Mouse (Mus musculus): ENCODE results near the gene Pald1. TPM values are rescaled to one million over a fixed set of nuclear protein-coding genes. Genes with fewer than 3 reads are reported as not detected.

Pald1 gene
- 0.54 TPM for polyA plus RNA-seq (2014; fragmentation: Illumina TruSeq; extraction: RNeasy Lipid Tissue Mini Kit (QIAGEN cat#74804); ENCODE audit: low read depth, low replicate concordance)

GRCm38 (mm10) chr10:61383021-61383714, at the start of gene Pald1:
TSS of gene Pald1 (minus strand) at chr10:61383530.

GRCm38 (mm10) chr10:61417672-61418071, 34.3 kb upstream of the Pald1 start, which contains the start of gene Nodal:
TSS of gene Nodal (plus strand) at chr10:61417972.

DNA sequence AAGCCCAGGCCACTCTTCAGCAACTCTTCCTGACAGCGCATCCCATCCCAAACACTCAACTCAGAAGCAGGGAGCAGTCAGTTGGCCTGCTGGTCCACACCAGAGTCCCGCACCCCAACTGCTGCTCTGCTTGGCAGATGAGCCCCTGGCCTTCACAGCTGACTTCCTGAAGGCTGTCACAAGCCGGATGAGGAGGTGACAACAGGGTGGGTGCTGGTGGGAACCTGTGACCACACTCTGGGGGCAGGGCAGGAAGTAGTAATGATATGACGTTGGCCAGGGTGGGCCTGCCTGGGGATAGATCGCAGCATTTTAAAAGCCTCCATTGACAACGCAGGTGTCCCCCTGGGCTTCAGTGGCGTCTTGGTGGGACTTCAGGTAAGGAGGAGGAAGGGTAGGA, 85.9 kb downstream of the Pald1 start, which contains the start of gene Prf1:
Prf1 (plus strand) TSS at position 357 of the 400 bp plus-strand sequence.

DNA sequence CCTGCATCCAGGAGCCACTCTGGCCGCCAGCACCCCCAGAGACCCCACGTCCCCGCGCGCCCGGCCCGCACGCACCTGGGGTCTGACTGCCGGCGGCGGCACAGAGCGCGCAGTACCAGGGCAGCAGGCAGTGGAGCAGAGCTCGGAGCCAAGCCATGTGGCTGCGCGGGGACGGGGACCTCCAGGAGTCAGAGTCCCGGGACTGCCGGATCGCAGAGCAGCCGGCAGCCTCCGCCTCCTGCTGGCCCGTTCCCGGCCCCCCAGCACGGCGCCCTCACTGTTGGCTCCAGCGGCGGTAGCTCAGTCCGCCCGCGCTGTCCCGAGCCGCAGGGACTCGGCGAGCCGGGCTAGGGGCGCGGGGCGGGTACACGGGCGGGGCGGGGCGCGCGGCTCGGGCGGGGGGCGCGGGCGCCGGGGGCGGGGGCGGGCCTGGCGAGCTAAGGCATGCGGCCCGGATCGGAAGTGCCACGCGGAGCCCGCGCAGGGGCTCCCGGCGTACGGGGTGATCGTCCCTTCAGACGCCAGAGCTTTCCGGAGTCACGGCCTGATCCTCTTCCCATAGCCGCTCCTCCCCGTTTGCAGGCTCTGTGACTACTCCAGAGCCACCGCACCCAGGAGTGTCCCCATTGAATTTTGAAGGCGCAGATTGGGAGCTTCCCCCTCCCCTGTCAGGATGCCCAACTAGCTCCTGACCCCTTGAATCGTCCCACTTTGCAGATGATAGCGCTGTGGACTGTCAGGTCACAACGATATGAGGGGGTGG, 110.1 kb downstream of the Pald1 start, which contains the start of gene Adamts14:
Adamts14 (minus strand) TSS at position 358 of the 763 bp plus-strand sequence.

Other genes starting within 250 kb of the Pald1 start
- gene Sgpl1, start 235.8 kb downstream of the Pald1 start, polyA plus RNA-seq (2014; fragmentation: Illumina TruSeq; extraction: RNeasy Lipid Tissue Mini Kit (QIAGEN cat#74804); ENCODE audit: low read depth, low replicate concordance), result 93.8 TPM
- not detected for gene Tbata, start 211.6 kb downstream of the Pald1 start, polyA plus RNA-seq (2014; fragmentation: Illumina TruSeq; extraction: RNeasy Lipid Tissue Mini Kit (QIAGEN cat#74804); ENCODE audit: low read depth, low replicate concordance)
- not detected for gene Adamts14, start 110.1 kb downstream of the Pald1 start, polyA plus RNA-seq (2014; fragmentation: Illumina TruSeq; extraction: RNeasy Lipid Tissue Mini Kit (QIAGEN cat#74804); ENCODE audit: low read depth, low replicate concordance)
- 0.16 TPM for gene Prf1, start 85.7 kb downstream of the Pald1 start, polyA plus RNA-seq (2014; fragmentation: Illumina TruSeq; extraction: RNeasy Lipid Tissue Mini Kit (QIAGEN cat#74804); ENCODE audit: low read depth, low replicate concordance)
- gene Nodal, start 34.4 kb upstream of the Pald1 start, polyA plus RNA-seq (2014; fragmentation: Illumina TruSeq; extraction: RNeasy Lipid Tissue Mini Kit (QIAGEN cat#74804); ENCODE audit: low read depth, low replicate concordance), result not detected
- 43.8 TPM for gene Eif4ebp2, start 69.1 kb upstream of the Pald1 start, polyA plus RNA-seq (2014; fragmentation: Illumina TruSeq; extraction: RNeasy Lipid Tissue Mini Kit (QIAGEN cat#74804); ENCODE audit: low read depth, low replicate concordance)
- 2.2 TPM for gene Lrrc20, start 92.3 kb upstream of the Pald1 start, polyA plus RNA-seq (2014; fragmentation: Illumina TruSeq; extraction: RNeasy Lipid Tissue Mini Kit (QIAGEN cat#74804); ENCODE audit: low read depth, low replicate concordance)
- gene Npffr1, start 212.0 kb upstream of the Pald1 start, polyA plus RNA-seq (2014; fragmentation: Illumina TruSeq; extraction: RNeasy Lipid Tissue Mini Kit (QIAGEN cat#74804); ENCODE audit: low read depth, low replicate concordance), result not detected

Data from sigmoid colon, adult 10 weeks (tissue).